Mouse (Mus musculus) hindbrain, embryonic 13.5 days (tissue): ENCODE results near the gene Gm13289. TPM values are rescaled to one million over a fixed set of nuclear protein-coding genes. Genes with fewer than 3 reads are reported as not detected.
A peak's percentile ranks its signal among the peaks of the same experiment; 100 is the strongest.
"Not testable (repeated sequence)": the region's sequence is repeated elsewhere in the genome, so short reads cannot be mapped to it uniquely, and the experiment has no call there.

Experiments used
- ATAC-seq: fragments of 200-750 bp; cut with Nextera tagmentation; 2 replicates; pipeline ENCODE4 v1.8.0; 2017; ENCODE audit warnings: moderate TSS enrichment; ENCODE audit not compliant: low FRiP score
- H3K27ac ChIP-seq: fragments of 300-500 bp; sonication (generic); 2 replicates; pipeline ENCODE4 v1.5.1; 2015; ENCODE audit warnings: inconsistent platforms, mild to moderate bottlenecking, moderate library complexity
- H3K27me3 ChIP-seq: fragments of 300-500 bp; sonication (generic); 2 replicates; pipeline ENCODE4 v1.6.1; 2015; ENCODE audit warnings: mild to moderate bottlenecking, inconsistent platforms
- H3K36me3 ChIP-seq: fragments of 300-500 bp; sonication (generic); 2 replicates; pipeline ENCODE4 v1.6.1; 2015; ENCODE audit warnings: mild to moderate bottlenecking, inconsistent platforms
- H3K4me1 ChIP-seq: fragments of 300-500 bp; sonication (generic); replicated peaks from 2 replicates; pipeline ENCODE4 v1.6.1; 2015; ENCODE audit warnings: inconsistent platforms
- H3K4me2 ChIP-seq: fragments of 300-500 bp; sonication (generic); 2 replicates; pipeline ENCODE4 v1.6.1; 2015; ENCODE audit warnings: inconsistent platforms, mild to moderate bottlenecking, moderate library complexity
- H3K4me3 ChIP-seq: fragments of 300-500 bp; sonication (generic); 2 replicates; pipeline ENCODE4 v1.5.1; 2015; ENCODE audit warnings: mild to moderate bottlenecking, inconsistent platforms
- H3K9ac ChIP-seq: fragments of 300-500 bp; sonication (generic); 2 replicates; pipeline ENCODE4 v1.6.1; 2015; ENCODE audit warnings: mild to moderate bottlenecking, inconsistent platforms
- H3K9me3 ChIP-seq: fragments of 300-500 bp; sonication (generic); 2 replicates; pipeline ENCODE4 v1.6.1; 2016; ENCODE audit warnings: inconsistent platforms
- WGBS: fragments of 180-500 bp; shearing (Covaris S2); methylation state at CpG from one replicate; pipeline ENCODE4 v1.1.7; 2015; 5-methylcytosine and 5-hydroxymethylcytosine counted together
- polyA plus RNA-seq: library from polyadenylated mRNA; unstranded; fragments of >200 nt; fragmentation: Nextera tagmentation; extraction: Ambion mirVana; gene quantifications from 2 replicates; pipeline ENCODE4 v1.2.1, GENCODE M21; 2015

Gene Gm13289
- not detected in 2 replicates for polyA plus RNA-seq

DNA sequence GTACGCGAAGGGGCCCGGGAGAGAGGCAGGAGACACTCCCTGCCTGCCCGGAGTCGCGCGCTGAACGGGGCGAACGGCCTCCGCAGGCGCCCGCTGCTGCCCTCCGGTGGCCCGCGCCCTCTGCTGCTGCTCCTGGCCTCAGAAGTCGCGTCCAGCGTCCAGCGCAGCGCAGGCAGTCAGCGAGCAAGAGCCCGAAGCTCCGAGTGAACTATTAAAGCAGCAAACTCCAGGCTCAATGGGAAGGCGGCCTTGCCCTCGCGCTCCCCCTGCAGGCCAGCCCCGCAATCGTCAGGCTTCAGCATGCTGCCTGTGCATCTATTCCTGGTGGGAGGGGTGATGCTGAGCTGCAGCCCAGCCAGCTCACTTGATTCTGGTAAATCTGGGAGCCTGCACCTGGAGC is at the start of gene Gm13289:
Gm13289 (plus strand) TSS at position 301 of the 400 bp plus-strand sequence.
- not testable (repeated sequence) for H3K27me3 ChIP-seq, H3K4me3 ChIP-seq, H3K4me2 ChIP-seq, ATAC-seq, H3K27ac ChIP-seq, H3K4me1 ChIP-seq, H3K9ac ChIP-seq, H3K9me3 ChIP-seq, H3K36me3 ChIP-seq
- no CpG with 5 or more reads among the region's 29 CpGs for WGBS

DNA sequence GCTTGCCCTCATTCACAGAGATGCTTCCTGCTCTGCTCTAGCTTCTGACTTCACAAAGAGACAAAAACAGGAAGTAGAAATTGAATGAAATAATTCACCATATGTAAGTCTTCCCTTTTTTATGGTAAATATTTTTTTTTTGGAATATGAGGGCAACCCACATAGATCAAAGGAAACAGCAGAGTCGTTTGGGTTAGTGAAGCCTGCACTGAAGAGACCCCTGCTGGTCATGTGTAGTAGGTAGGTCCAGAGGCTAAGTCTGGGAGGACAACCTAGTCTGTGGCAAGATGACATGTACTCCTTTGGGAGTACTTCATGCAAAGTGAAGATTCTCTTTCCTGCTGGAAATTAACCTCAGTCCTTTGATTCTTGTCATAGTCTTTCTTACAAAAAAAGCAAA is 49.4 kb upstream of the Gm13289 start:
- no peaks in the 10 kb centered on the region for H3K36me3 ChIP-seq
- WGBS, result 0% methylated on average over 1 of the region's 1 CpGs
- H3K9ac ChIP-seq, result no peak overlapping the region
- H3K27ac ChIP-seq, result no peak overlapping the region
- H3K4me3 ChIP-seq, result no peak overlapping the region
- ATAC-seq, result no peak
- no peaks in the 10 kb centered on the region for H3K27me3 ChIP-seq
- H3K4me1 ChIP-seq, result no peaks in the 10 kb centered on the region
- no peaks in the 10 kb centered on the region for H3K9me3 ChIP-seq
- no peak overlapping the region for H3K4me2 ChIP-seq

DNA sequence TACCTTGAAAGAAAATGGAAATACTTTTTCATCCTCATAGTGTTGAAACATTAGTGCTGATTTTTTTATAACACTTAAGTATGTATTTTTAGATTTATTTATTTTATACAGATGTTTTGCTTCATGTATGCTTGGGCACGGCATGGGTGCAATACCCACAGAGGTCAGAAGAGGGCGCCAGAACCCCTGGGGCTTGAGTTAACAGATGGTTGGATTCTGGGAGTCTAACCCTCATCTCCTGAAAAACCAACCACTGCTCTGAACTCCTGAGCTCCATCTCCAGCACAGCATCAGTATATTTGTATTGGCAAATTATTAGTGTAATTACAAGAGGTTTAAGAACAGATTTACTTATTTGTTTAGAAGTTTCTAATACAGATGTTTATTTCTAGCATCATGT is 38.2 kb upstream of the Gm13289 start:
- H3K27me3 ChIP-seq, result peaks cover 4% of the 10 kb centered on the region; the same call in 1 of the 2 replicates
- H3K4me3 ChIP-seq, result no peak overlapping the region
- H3K4me2 ChIP-seq, result no peak overlapping the region
- no peak overlapping the region for H3K9ac ChIP-seq
- H3K36me3 ChIP-seq, result no peaks in the 10 kb centered on the region
- no peak overlapping the region for H3K27ac ChIP-seq
- ATAC-seq, result no peak
- no peaks in the 10 kb centered on the region for H3K4me1 ChIP-seq
- H3K9me3 ChIP-seq, result no peaks in the 10 kb centered on the region
- WGBS, result 5% methylated on average over 2 of the region's 2 CpGs

DNA sequence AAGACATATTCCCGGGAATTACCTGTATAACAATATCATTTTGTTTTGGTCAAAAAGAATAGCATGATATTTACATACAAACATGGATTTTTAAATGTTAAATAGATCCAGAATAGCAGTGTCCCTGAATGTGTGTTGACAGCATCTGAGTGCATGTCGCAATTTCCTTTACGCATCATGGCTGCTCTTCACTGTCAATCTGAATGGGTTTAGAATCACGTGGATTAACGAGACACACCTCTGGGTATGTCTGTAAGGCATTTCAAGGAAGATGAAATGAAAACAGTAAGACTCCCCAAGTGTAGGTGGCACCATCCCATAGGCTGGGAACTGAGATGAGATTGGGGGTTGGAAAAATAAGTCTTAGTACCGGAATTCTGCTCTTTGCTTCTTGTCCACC is 37.7 kb upstream of the Gm13289 start:
- Histone ChIP-seq H3K4me1 (no peaks in the 10 kb centered on the region), H3K4me2 (no peak overlapping the region), H3K4me3 (no peak overlapping the region), H3K9me3 (no peaks in the 10 kb centered on the region), H3K9ac (no peak overlapping the region), H3K27me3 (peaks cover 4% of the 10 kb centered on the region; the same call in 1 of the 2 replicates), H3K27ac (no peak overlapping the region), H3K36me3 (no peaks in the 10 kb centered on the region)
- WGBS, result 90% methylated on average over 6 of the region's 6 CpGs
- ATAC-seq, result no peak

DNA sequence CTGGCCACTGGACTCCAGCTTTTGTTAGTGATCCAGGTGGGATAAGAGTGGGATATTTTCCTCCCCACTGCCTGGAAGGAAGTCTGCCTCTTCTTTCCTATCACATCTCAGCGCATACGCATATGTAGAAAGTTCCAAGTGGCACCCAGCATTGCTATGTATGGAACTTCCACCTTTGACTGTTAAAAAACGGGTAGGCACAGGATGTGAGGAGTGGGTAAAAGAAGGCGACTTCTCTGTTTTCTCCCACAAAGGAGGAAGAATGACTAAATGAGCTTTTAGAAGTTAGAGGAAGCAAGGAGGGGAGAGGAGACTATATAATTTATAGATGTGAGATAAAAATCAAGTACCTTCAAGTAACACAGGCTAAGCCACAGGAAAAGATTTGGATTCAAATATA is 35.3 kb upstream of the Gm13289 start:
- 96% methylated on average over 4 of the region's 4 CpGs for WGBS
- Histone ChIP-seq H3K9ac (no peak overlapping the region), H3K4me2 (no peak overlapping the region), H3K9me3 (no peaks in the 10 kb centered on the region), H3K4me1 (no peaks in the 10 kb centered on the region), H3K36me3 (no peaks in the 10 kb centered on the region), H3K4me3 (no peak overlapping the region), H3K27ac (no peak overlapping the region), H3K27me3 (no peaks in the 10 kb centered on the region)
- no peak for ATAC-seq

DNA sequence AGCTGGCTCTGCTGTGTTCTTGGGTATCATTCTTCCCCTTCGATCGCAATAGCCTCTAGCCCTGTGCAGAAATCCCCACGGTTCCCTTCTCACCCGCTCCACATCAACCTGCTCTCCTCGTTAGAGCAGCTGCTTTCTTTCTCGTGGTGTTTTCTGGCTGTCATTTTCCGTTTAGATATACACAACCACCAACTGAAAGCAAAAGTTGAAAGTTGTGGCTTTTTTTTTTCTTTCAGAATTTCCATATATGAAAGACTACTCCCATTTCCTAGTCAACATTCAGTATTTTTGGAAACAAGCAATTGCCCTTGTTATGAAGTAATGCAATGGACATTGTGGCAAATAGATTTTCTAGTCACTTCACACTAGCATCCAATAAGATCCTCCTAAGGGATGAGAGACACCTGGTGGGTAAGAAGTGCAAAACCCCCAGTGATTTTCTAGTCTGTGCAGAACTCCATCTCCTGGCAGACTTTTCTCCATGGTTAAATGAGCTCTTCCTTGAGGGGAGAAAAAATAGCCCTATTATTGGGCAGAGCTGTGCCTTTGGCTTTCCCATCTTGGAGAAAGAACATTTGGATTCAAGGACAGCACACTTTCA is 33.9 kb upstream of the Gm13289 start:
- Histone ChIP-seq H3K9me3 (no peaks in the 10 kb centered on the region), H3K4me1 (no peaks in the 10 kb centered on the region), H3K4me2 (no peak overlapping the region), H3K4me3 (no peak overlapping the region), H3K9ac (no peak overlapping the region), H3K36me3 (no peaks in the 10 kb centered on the region), H3K27ac (no peak overlapping the region), H3K27me3 (no peaks in the 10 kb centered on the region)
- no peak for ATAC-seq
- WGBS, result 88% methylated on average over 7 of the region's 7 CpGs

DNA sequence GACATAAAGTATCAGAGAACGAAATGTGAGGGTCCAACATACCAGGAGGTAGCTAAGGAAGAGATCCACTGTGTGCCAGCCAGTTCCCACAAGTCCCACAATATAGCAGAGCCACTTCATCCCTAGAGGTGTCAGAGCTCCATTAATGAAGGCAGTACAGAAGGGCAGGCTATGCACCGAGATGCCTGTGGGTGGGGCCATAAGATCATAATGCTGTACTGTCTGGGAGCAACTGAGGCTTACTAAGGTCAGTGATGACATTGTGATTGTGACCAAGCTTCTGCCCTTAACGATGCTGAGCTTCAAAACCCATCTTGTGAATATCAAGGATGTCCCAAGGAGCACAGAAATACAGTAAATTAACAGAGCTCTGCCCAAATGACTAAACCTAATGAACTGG is 32.5 kb upstream of the Gm13289 start:
- H3K4me1 ChIP-seq, result no peaks in the 10 kb centered on the region
- H3K27me3 ChIP-seq, result no peaks in the 10 kb centered on the region
- no peak overlapping the region for H3K27ac ChIP-seq
- no peak overlapping the region for H3K4me3 ChIP-seq
- H3K9ac ChIP-seq, result no peak overlapping the region
- H3K36me3 ChIP-seq, result no peaks in the 10 kb centered on the region
- no peak overlapping the region for H3K4me2 ChIP-seq
- no peak for ATAC-seq
- no peaks in the 10 kb centered on the region for H3K9me3 ChIP-seq
- WGBS, result 72% methylated on average over 3 of the region's 3 CpGs

DNA sequence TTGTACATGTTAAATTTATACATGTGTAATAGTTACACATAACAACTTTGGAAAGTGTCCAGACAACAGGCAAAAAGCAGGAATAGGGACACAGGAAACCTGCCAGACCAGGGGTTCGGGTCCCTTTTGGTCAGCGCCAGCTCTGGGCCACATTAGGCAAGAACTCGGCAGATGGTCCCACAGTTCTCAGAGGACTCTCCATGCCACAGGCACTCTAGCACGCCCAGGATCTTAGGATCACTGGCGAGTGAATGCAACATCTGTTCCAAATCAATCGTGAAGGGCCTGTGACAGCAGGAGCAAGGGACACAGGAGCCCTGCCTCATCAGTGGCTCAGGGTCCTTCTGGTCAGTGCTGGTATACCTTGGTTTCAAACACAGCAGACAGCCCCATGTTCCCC is 26.8 kb upstream of the Gm13289 start:
- 62% methylated on average over 6 of the region's 6 CpGs for WGBS

DNA sequence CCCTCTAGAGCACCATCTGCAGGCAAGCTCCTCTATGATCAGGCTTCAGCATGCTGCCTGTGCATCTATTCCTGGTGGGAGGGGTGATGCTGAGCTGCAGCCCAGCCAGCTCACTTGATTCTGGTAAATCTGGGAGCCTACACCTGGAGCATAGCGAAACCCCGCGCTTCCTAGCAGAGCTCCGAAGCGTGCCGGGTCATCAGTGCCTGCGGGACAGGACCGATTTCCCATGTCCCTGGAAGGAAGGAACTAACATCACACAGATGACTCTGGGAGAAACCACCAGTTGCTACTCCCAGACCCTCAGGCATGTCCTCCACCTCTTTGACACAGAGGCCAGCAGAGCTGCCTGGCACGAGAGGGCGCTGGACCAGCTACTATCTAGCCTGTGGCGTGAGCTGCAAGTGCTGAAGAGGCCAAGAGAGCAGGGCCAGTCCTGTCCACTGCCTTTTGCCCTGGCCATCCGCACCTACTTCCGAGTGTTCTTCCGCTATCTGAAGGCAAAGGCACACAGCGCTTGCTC is 21.8 kb upstream of the Gm13289 start, which contains the start of gene Gm13271:
Gm13271 (plus strand) TSS at position 51 of the 523 bp plus-strand sequence.
- not testable (repeated sequence) for ATAC-seq, H3K9me3 ChIP-seq, H3K4me3 ChIP-seq, H3K27ac ChIP-seq, H3K36me3 ChIP-seq, H3K4me2 ChIP-seq, H3K27me3 ChIP-seq, H3K4me1 ChIP-seq, H3K9ac ChIP-seq
- WGBS, result 79% methylated on average over 15 of the region's 15 CpGs

More for the DNA sequence above, 26.8 kb upstream of the Gm13289 start:
- Histone ChIP-seq H3K27me3 (no peaks in the 10 kb centered on the region), H3K36me3 (no peaks in the 10 kb centered on the region), H3K4me2 (no peak overlapping the region), H3K9ac (no peak overlapping the region), H3K4me3 (no peak overlapping the region), H3K9me3 (no peaks in the 10 kb centered on the region), H3K4me1 (no peaks in the 10 kb centered on the region), H3K27ac (no peak overlapping the region)
- no peak for ATAC-seq

DNA sequence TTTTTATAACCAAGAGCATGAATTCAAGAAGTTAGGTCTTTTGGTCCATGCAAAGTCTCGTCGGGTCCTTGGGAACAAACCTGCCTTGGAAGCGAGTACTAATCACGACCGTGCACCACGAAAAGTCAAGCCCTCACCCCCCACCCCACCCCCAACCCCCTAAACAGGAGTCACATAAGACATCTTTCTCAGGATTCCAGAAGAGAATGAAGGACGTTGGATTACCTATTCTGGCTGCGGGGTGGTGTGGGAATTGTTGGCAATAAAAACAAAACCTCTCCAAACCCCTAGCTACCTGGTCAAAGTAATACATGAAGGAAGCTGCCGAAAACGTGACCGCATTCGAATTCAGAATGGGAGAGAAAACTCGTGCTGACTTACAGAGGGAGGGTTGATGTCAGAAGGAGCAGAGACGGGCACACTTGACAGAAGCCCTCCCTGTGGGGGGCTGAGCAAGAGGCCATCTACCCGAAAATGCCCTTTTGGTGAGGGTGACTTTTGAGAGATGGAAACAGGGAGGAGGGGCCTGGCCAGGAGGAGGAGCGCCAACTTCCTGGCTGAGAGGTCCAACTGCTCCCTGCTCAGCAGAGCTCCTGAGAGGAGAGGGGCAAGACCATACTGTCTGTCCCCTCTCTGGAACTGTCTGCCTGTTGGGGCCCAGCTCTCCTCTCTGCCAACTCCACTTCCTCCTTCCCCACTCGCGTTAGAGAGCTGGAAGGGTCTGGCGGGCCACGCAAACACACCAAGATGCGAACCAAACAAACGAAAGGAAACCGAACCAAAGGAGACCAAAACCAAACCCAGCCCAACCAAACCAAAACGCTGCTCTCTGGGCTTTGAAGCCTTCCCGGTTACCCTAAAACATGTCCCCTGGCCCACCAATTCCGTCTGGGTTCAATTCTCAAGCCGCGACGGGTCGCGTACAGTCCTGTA is 19.9 kb upstream of the Gm13289 start:
- WGBS, result 13% methylated on average over 29 of the region's 31 CpGs
- not testable (repeated sequence) for ATAC-seq, H3K9me3 ChIP-seq, H3K27me3 ChIP-seq, H3K4me1 ChIP-seq, H3K36me3 ChIP-seq
- Histone ChIP-seq H3K27ac (peak overlapping the region; percentile 78), H3K4me3 (peak overlapping the region; percentile 45), H3K4me2 (peak overlapping the region; percentile 81), H3K9ac (peak overlapping the region; percentile 66)

DNA sequence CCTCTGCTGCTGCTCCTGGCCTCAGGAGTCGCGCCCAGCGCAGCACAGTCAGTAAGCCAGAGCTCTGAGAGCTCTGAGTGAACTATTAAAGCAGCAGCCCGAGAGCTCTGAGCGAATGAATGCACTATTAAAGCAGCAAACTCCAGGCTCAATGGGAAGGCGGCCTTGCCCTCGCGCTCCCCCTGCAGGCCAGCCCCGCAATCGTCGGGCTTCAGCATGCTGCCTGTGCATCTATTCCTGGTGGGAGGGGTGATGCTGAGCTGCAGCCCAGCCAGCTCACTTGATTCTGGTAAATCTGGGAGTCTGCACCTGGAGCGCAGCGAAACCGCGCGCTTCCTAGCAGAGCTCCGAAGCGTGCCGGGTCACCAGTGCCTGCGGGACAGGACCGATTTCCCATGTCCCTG is 19.1 kb upstream of the Gm13289 start:
- Histone ChIP-seq H3K27ac (peak overlapping the region; percentile 78), H3K4me2 (peak overlapping the region; percentile 81), H3K4me3 (peak overlapping the region; percentile 45), H3K9ac (peak overlapping the region; percentile 66)
- not testable (repeated sequence) for H3K9me3 ChIP-seq, H3K27me3 ChIP-seq, H3K4me1 ChIP-seq, H3K36me3 ChIP-seq
- peak; percentile 100 for ATAC-seq
- 3% methylated on average over 18 of the region's 21 CpGs for WGBS

DNA sequence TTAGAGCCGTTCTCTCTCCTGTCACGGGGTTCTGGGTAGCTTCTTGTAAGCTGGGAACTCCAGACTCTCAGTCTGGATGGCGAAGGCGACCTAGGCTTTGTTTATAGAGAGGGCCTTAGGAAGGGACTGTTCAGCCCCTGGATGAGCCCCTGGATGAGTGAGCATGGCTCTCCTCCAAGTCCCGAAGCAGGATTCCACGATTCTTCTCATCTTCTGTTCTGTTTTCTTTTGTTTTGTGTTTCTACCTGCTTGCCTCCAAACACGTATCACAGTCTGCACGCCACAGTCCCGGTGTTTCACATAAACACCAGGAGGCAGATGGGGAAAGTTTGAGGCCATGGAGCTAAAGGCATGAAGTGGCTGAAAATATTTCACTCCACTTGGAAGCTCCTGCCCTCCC is 18.0 kb upstream of the Gm13289 start:
- H3K4me3 ChIP-seq, ATAC-seq, H3K9ac ChIP-seq, H3K4me2 ChIP-seq, H3K9me3 ChIP-seq, H3K27ac ChIP-seq, H3K4me1 ChIP-seq, H3K36me3 ChIP-seq, H3K27me3 ChIP-seq: not testable (repeated sequence)
- 85% methylated on average over 9 of the region's 9 CpGs for WGBS
